Mouse (Mus musculus) neural tube, embryonic 15.5 days (tissue): ENCODE data around the gene Tnfrsf13b. TPM values are rescaled to one million over a fixed set of nuclear protein-coding genes. Genes with fewer than 3 reads are reported as not detected.
"Not testable (repeated sequence)": the region's sequence is repeated elsewhere in the genome, so short reads cannot be mapped to it uniquely, and the experiment has no call there.

Experiments used
- ATAC-seq: fragments of 200-750 bp; cut with Nextera tagmentation; 2 replicates; pipeline ENCODE4 v1.8.0; 2017; ENCODE audit warnings: mild to moderate bottlenecking, moderate TSS enrichment, moderate library complexity; ENCODE audit not compliant: low FRiP score
- H3K27ac ChIP-seq: fragments of 300-500 bp; sonication (generic); replicated peaks from 2 replicates; pipeline ENCODE4 v1.5.1; 2015; ENCODE audit warnings: mild to moderate bottlenecking, inconsistent platforms
- H3K27me3 ChIP-seq: fragments of 300-500 bp; sonication (generic); replicated peaks from 2 replicates; pipeline ENCODE4 v1.6.1; 2015; ENCODE audit warnings: inconsistent platforms
- H3K36me3 ChIP-seq: fragments of 300-500 bp; sonication (generic); 2 replicates; pipeline ENCODE4 v1.6.1; 2015; ENCODE audit warnings: inconsistent platforms
- H3K4me1 ChIP-seq: fragments of 300-500 bp; sonication (generic); 2 replicates; pipeline ENCODE4 v1.6.1; 2015; ENCODE audit warnings: inconsistent platforms
- H3K4me2 ChIP-seq: fragments of 300-500 bp; sonication (generic); 2 replicates; pipeline ENCODE4 v1.6.1; 2015; ENCODE audit warnings: inconsistent platforms, mild to moderate bottlenecking, moderate library complexity
- H3K4me3 ChIP-seq: fragments of 300-500 bp; sonication (generic); replicated peaks from 2 replicates; pipeline ENCODE4 v1.5.1; 2015; ENCODE audit warnings: mild to moderate bottlenecking, inconsistent platforms
- H3K9ac ChIP-seq: fragments of 300-500 bp; sonication (generic); replicated peaks from 2 replicates; pipeline ENCODE4 v1.6.1; 2015; ENCODE audit warnings: mild to moderate bottlenecking, inconsistent platforms
- H3K9me3 ChIP-seq: fragments of 300-500 bp; sonication (generic); replicated peaks from 2 replicates; pipeline ENCODE4 v1.6.1; 2016; ENCODE audit warnings: inconsistent platforms
- WGBS: fragments of 180-500 bp; shearing (Covaris S2); methylation state at CpG from one replicate; pipeline ENCODE4 v1.1.7; 2015; ENCODE audit warnings: mixed read lengths; 5-methylcytosine and 5-hydroxymethylcytosine counted together
- polyA plus RNA-seq: library from polyadenylated mRNA; unstranded; fragments of >200 nt; fragmentation: Nextera tagmentation; extraction: Ambion mirVana; gene quantifications from 2 replicates; pipeline ENCODE4 v1.2.1, GENCODE M21; 2015

Gene Tnfrsf13b
- polyA plus RNA-seq, 1 experiment from 2014 or later = 1.2 TPM

DNA sequence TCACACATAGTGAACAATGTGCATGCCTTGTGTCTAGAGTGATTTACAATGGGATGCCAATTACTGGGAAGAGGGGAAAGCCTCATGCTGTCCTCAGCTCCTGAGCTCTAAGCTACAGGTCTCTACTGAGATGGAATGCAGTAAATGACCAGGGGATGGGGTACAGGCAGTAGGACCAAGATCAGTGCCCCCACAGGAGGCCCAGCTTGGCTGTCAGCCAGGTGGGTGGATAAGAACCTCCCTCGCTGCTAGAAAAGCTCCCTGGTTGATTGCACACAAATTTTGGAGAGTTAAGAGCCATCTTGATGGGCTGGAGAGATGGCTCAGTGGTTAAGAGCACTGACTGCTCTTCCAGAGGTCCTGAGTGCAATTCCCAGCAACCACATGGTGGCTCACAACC is 15.6 kb upstream of the Tnfrsf13b start:
- no peak overlapping the region for H3K4me2 ChIP-seq
- H3K36me3 ChIP-seq = no peaks in the 10 kb centered on the region
- ATAC-seq = no peak
- H3K27ac ChIP-seq = no peak overlapping the region
- H3K9ac ChIP-seq = no peak overlapping the region
- no peak overlapping the region for H3K4me3 ChIP-seq
- WGBS = 46% methylated on average over 1 of the region's 1 CpGs
- H3K27me3 ChIP-seq = no peaks in the 10 kb centered on the region
- no peaks in the 10 kb centered on the region for H3K9me3 ChIP-seq
- H3K4me1 ChIP-seq = no peaks in the 10 kb centered on the region

DNA sequence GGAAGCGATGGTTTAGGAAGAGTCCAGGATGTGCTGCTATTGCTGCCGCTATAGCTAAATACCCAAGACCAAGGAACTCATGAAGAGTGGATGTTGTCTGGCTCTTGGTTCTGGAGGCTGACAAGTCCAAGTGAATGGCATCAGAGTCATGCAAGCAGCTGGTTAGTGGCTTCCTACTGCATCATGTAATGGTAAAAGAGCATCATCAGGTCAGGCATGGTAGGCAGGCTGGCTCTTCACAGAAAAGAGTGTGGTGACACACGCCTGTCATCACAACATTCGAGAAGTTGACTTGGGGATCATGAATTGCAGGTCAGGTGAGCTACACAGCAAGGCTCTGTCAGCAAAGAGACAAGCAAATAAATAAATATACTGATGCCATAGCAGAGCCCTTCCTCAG is 15.1 kb upstream of the Tnfrsf13b start:
- no peak overlapping the region for H3K27ac ChIP-seq
- no peaks in the 10 kb centered on the region for H3K36me3 ChIP-seq
- H3K27me3 ChIP-seq = no peaks in the 10 kb centered on the region
- H3K4me3 ChIP-seq = no peak overlapping the region
- WGBS = 94% methylated on average over 4 of the region's 4 CpGs
- no peaks in the 10 kb centered on the region for H3K9me3 ChIP-seq
- no peak overlapping the region for H3K9ac ChIP-seq
- H3K4me1 ChIP-seq = no peaks in the 10 kb centered on the region
- H3K4me2 ChIP-seq = no peak overlapping the region
- no peak for ATAC-seq

GRCm38 (mm10) chr11:61112323-61112995 is 14.1 kb upstream of the Tnfrsf13b start:
- Histone ChIP-seq H3K9me3 (no peaks in the 10 kb centered on the region), H3K9ac (no peak overlapping the region), H3K4me3 (no peak overlapping the region), H3K27ac (no peak overlapping the region), H3K4me2 (no peak overlapping the region), H3K36me3 (no peaks in the 10 kb centered on the region), H3K4me1 (no peaks in the 10 kb centered on the region), H3K27me3 (no peaks in the 10 kb centered on the region)
- 88% methylated on average over 8 of the region's 8 CpGs for WGBS
- ATAC-seq = no peak

GRCm38 (mm10) chr11:61116226-61116625 is 10.3 kb upstream of the Tnfrsf13b start:
- Histone ChIP-seq H3K4me1 (no peaks in the 10 kb centered on the region), H3K9ac (no peak overlapping the region), H3K4me2 (no peak overlapping the region), H3K9me3 (no peaks in the 10 kb centered on the region), H3K4me3 (no peak overlapping the region), H3K27me3 (no peaks in the 10 kb centered on the region), H3K36me3 (no peaks in the 10 kb centered on the region), H3K27ac (no peak overlapping the region)
- ATAC-seq = no peak
- WGBS = 71% methylated on average over 8 of the region's 8 CpGs

DNA sequence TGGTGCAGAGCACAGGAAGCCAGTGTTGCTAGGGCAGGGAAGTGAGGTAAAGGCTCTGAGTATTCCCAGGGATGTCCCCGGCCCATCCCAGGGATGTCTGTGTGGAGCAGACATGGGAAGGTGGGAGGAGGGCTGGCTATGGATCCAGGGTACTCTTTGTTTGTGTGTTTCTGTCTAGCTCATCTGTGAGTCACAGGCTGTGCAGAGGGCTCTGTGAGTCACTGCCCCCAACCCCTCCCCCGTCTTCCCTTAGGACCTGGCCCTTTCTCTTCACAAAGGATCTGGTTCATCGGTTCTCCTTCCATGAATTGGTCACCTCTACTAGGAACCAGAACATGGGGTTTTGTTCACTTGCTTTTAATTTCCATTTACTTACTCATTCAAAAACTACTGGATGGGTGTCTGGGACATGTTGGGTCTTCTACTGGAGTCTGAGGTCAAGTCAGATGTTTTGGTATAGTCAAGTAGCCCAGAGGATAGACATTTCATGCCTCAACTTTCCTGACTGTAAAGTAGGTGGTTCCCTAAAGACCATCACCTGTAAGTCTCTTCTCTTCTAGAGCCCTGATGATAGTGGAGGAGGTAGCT is 6.5 kb upstream of the Tnfrsf13b start:
- H3K9me3 ChIP-seq = no peaks in the 10 kb centered on the region
- H3K4me1 ChIP-seq = no peaks in the 10 kb centered on the region
- no peak overlapping the region for H3K4me3 ChIP-seq
- H3K4me2 ChIP-seq = no peak overlapping the region
- WGBS = 92% methylated on average over 3 of the region's 3 CpGs
- no peak for ATAC-seq
- no peaks in the 10 kb centered on the region for H3K27me3 ChIP-seq
- no peak overlapping the region for H3K9ac ChIP-seq
- no peak overlapping the region for H3K27ac ChIP-seq
- H3K36me3 ChIP-seq = no peaks in the 10 kb centered on the region

- 89% methylated on average over 9 of the region's 9 CpGs for WGBS
- no peak for ATAC-seq
- H3K9ac ChIP-seq = no peak overlapping the region
Observed at GRCm38 (mm10) chr11:61122283-61122768, 4.2 kb upstream of the Tnfrsf13b start.

GRCm38 (mm10) chr11:61122769-61123288 is 3.7 kb upstream of the Tnfrsf13b start:
- H3K27me3 ChIP-seq = no peaks in the 10 kb centered on the region
- H3K9ac ChIP-seq = no peak overlapping the region
- 84% methylated on average over 8 of the region's 8 CpGs for WGBS
- no peaks in the 10 kb centered on the region for H3K36me3 ChIP-seq
- H3K4me3 ChIP-seq = no peak overlapping the region
- H3K4me2 ChIP-seq = no peak overlapping the region
- ATAC-seq = no peak
- H3K9me3 ChIP-seq = no peaks in the 10 kb centered on the region
- H3K4me1 ChIP-seq = no peaks in the 10 kb centered on the region
- H3K27ac ChIP-seq = no peak overlapping the region

More at GRCm38 (mm10) chr11:61122283-61122768, 4.2 kb upstream of the Tnfrsf13b start:
- H3K27ac ChIP-seq = no peak overlapping the region
- no peak overlapping the region for H3K4me3 ChIP-seq
- H3K27me3 ChIP-seq = no peaks in the 10 kb centered on the region
- no peaks in the 10 kb centered on the region for H3K9me3 ChIP-seq
- H3K4me2 ChIP-seq = no peak overlapping the region
- H3K36me3 ChIP-seq = no peaks in the 10 kb centered on the region
- H3K4me1 ChIP-seq = no peaks in the 10 kb centered on the region

GRCm38 (mm10) chr11:61123886-61124285 is 2.7 kb upstream of the Tnfrsf13b start:
- ATAC-seq = no peak
- 78% methylated on average over 3 of the region's 3 CpGs for WGBS

GRCm38 (mm10) chr11:61125970-61126369 is 585 bp upstream of the Tnfrsf13b start:
- no peaks in the 10 kb centered on the region for H3K4me1 ChIP-seq
- WGBS = 85% methylated on average over 5 of the region's 5 CpGs
- H3K9me3 ChIP-seq = no peaks in the 10 kb centered on the region
- H3K27ac ChIP-seq = no peak overlapping the region
- H3K4me3 ChIP-seq = no peak overlapping the region
- H3K9ac ChIP-seq = no peak overlapping the region
- no peaks in the 10 kb centered on the region for H3K27me3 ChIP-seq
- ATAC-seq = no peak
- H3K36me3 ChIP-seq = no peaks in the 10 kb centered on the region
- no peak overlapping the region for H3K4me2 ChIP-seq

More at GRCm38 (mm10) chr11:61123886-61124285, 2.7 kb upstream of the Tnfrsf13b start:
- H3K4me2 ChIP-seq = no peak overlapping the region
- no peaks in the 10 kb centered on the region for H3K27me3 ChIP-seq
- H3K27ac ChIP-seq = no peak overlapping the region
- H3K9ac ChIP-seq = no peak overlapping the region
- no peaks in the 10 kb centered on the region for H3K9me3 ChIP-seq
- no peaks in the 10 kb centered on the region for H3K4me1 ChIP-seq
- no peaks in the 10 kb centered on the region for H3K36me3 ChIP-seq
- H3K4me3 ChIP-seq = no peak overlapping the region

- Histone ChIP-seq H3K4me2 (no peak overlapping the region), H3K36me3 (no peaks in the 10 kb centered on the region), H3K27me3 (no peaks in the 10 kb centered on the region), H3K27ac (no peak overlapping the region), H3K9ac (no peak overlapping the region), H3K4me1 (no peaks in the 10 kb centered on the region), H3K9me3 (no peaks in the 10 kb centered on the region), H3K4me3 (no peak overlapping the region)
- 90% methylated on average over 8 of the region's 8 CpGs for WGBS
- no peak for ATAC-seq
Observed at GRCm38 (mm10) chr11:61127421-61128055, 983 bp downstream of the Tnfrsf13b start.

- Histone ChIP-seq H3K4me3 (no peak overlapping the region), H3K9me3 (no peaks in the 10 kb centered on the region), H3K36me3 (no peaks in the 10 kb centered on the region), H3K27ac (no peak overlapping the region), H3K4me1 (no peaks in the 10 kb centered on the region), H3K4me2 (no peak overlapping the region), H3K27me3 (no peaks in the 10 kb centered on the region), H3K9ac (no peak overlapping the region)
- ATAC-seq = no peak
- WGBS = 52% methylated on average over 10 of the region's 10 CpGs
Observed at GRCm38 (mm10) chr11:61129305-61129704, 2.8 kb downstream of the Tnfrsf13b start.

DNA sequence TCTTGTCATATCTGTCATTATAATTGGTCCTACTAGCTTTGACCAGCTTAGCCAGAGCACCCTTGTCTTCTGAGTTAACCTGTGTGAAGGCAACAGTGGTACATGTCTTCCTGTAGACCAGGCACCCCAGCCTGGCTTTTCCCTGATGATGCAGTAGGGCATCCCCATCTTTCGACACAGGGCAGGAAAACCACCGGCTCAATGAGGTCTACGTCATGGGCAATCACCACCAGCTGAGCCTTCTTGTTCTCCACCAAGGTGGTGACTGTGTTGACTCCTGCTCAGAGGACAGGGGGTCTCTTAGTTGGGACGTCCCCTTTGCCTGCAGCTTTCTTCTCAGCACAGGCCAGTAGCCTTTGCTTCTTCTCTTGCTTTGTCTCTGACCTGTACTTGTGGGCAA is 4.1 kb downstream of the Tnfrsf13b start:
- ATAC-seq, H3K27ac ChIP-seq, H3K4me3 ChIP-seq, H3K4me2 ChIP-seq, H3K9ac ChIP-seq, H3K36me3 ChIP-seq, H3K9me3 ChIP-seq, H3K4me1 ChIP-seq, H3K27me3 ChIP-seq: not testable (repeated sequence)
- WGBS = 89% methylated on average over 4 of the region's 4 CpGs
